Mouse (Mus musculus) heart, embryonic 14.5 days (tissue): ENCODE results near the gene Agtpbp1. TPM values are rescaled to one million over a fixed set of nuclear protein-coding genes. Genes with fewer than 3 reads are reported as not detected.

Experiments
- ATAC-seq: fragments of 200-750 bp; cut with Nextera tagmentation; 2 replicates; pipeline ENCODE4 v1.8.0; 2017; ENCODE audit warnings: low read depth, moderate TSS enrichment; ENCODE audit not compliant: insufficient number of reproducible peaks, insufficient read depth, low FRiP score
- H3K27ac ChIP-seq, 2 experiments: fragments of 200-500 bp in 1 of 2; fragments of 300-500 bp in 1 of 2; sonication (generic) in 1 of 2; replicated peaks in 1 of 2; 2 replicates each; pipeline ENCODE4 v1.5.1; 2012 to 2014; ENCODE audit warnings: low read depth in 2 of 2, low read length in 2 of 2, control low read depth in 1 of 2, mild to moderate bottlenecking in 1 of 2, mixed read lengths in 1 of 2; ENCODE audit not compliant: control insufficient read depth in 1 of 2, insufficient read depth in 1 of 2
- H3K27me3 ChIP-seq: fragments of 300-500 bp; sonication (generic); 2 replicates; pipeline ENCODE4 v1.6.1; 2014; ENCODE audit warnings: mild to moderate bottlenecking, low read length, control low read depth; ENCODE audit not compliant: control insufficient read depth, insufficient read depth
- H3K36me3 ChIP-seq: fragments of 300-500 bp; sonication (generic); 2 replicates; pipeline ENCODE4 v1.6.1; 2014; ENCODE audit warnings: mild to moderate bottlenecking, control low read depth, low read length, mixed read lengths; ENCODE audit not compliant: control insufficient read depth, insufficient read depth
- H3K4me1 ChIP-seq, 2 experiments: fragments of 200-500 bp in 1 of 2; fragments of 300-500 bp in 1 of 2; sonication (generic) in 1 of 2; 2 replicates each; pipeline ENCODE4 v1.6.1; 2012 to 2014; ENCODE audit warnings: low read length in 2 of 2, control low read depth in 1 of 2, mixed read lengths in 1 of 2; ENCODE audit not compliant: control insufficient read depth in 2 of 2, insufficient read depth in 2 of 2
- H3K4me2 ChIP-seq: fragments of 300-500 bp; sonication (generic); 2 replicates; pipeline ENCODE4 v1.6.1; 2014; ENCODE audit warnings: mild to moderate bottlenecking, low read length
- H3K4me3 ChIP-seq, 2 experiments: fragments of 200-500 bp in 1 of 2; fragments of 300-500 bp in 1 of 2; sonication (generic) in 1 of 2; 2 replicates each; pipeline ENCODE4 v1.5.1; 2012 to 2014; ENCODE audit warnings: low read length in 2 of 2, mild to moderate bottlenecking in 2 of 2, control low read depth in 1 of 2, low read depth in 1 of 2, moderate library complexity in 1 of 2; ENCODE audit not compliant: control insufficient read depth in 1 of 2, insufficient read depth in 1 of 2
- H3K9ac ChIP-seq: fragments of 300-500 bp; sonication (generic); 2 replicates; pipeline ENCODE4 v1.6.1; 2014; ENCODE audit warnings: mild to moderate bottlenecking, low read length
- H3K9me3 ChIP-seq: fragments of 300-500 bp; sonication (generic); 2 replicates; pipeline ENCODE4 v1.6.1; 2016; ENCODE audit warnings: low read length, control low read depth; ENCODE audit not compliant: control insufficient read depth
- WGBS: fragments of 180-500 bp; shearing (Covaris S2); extraction: QIAGEN DNeasy Blood & Tissue Kit; methylation state at CpG from one replicate; pipeline ENCODE4 v1.1.7; 2014; 5-methylcytosine and 5-hydroxymethylcytosine counted together
- polyA plus RNA-seq: library from polyadenylated mRNA; unstranded; fragments of >200 nt; fragmentation: Nextera tagmentation; extraction: Ambion mirVana; gene quantifications from 2 replicates; pipeline ENCODE4 v1.2.1, GENCODE M21; 2014

Gene Agtpbp1
- polyA plus RNA-seq, 1 experiment from 2014 or later = 15.1 TPM

GRCm38 (mm10) chr13:59557185-59557985 lies 27.6 kb downstream of the Agtpbp1 start:
- Histone ChIP-seq H3K36me3 (no peaks in the 10 kb centered on the region), H3K9ac (peak overlapping the region; percentile 85), H3K4me3 (peak overlapping the region; percentile 61 to 87), H3K27ac (peak overlapping the region in 1 of 2 experiments; percentile 39; a peak in 1 of 4 replicates), H3K27me3 (no peaks in the 10 kb centered on the region), H3K9me3 (no peaks in the 10 kb centered on the region), H3K4me2 (peak overlapping the region; percentile 96), H3K4me1 (peaks cover 4 to 11% of the 10 kb centered on the region in 2 experiments)
- under 1% methylated on average over 45 of the region's 73 CpGs for WGBS
- ATAC-seq = peak; percentile 87

- peak overlapping the region; percentile 61 to 87 for H3K4me3 ChIP-seq
- peak overlapping the region; percentile 96 for H3K4me2 ChIP-seq
- H3K9me3 ChIP-seq = no peaks in the 10 kb centered on the region
- ATAC-seq = peak; percentile 57
- WGBS = 1% methylated on average over 30 of the region's 45 CpGs
- peaks cover 4 to 11% of the 10 kb centered on the region in 2 experiments for H3K4me1 ChIP-seq
- H3K9ac ChIP-seq = peak overlapping the region; percentile 85
- peak overlapping the region in 1 of 2 experiments; percentile 39; a peak in 2 of 4 replicates for H3K27ac ChIP-seq
- no peaks in the 10 kb centered on the region for H3K36me3 ChIP-seq
- H3K27me3 ChIP-seq = no peaks in the 10 kb centered on the region
Observed at GRCm38 (mm10) chr13:59556670-59557069, 28.4 kb downstream of the Agtpbp1 start.

GRCm38 (mm10) chr13:59555613-59556192 lies 29.3 kb downstream of the Agtpbp1 start:
- no peak overlapping the region for H3K27ac ChIP-seq
- H3K9ac ChIP-seq = no peak overlapping the region; the same call in 1 of the 2 replicates
- no peaks in the 10 kb centered on the region for H3K9me3 ChIP-seq
- H3K4me1 ChIP-seq = peaks cover 4 to 11% of the 10 kb centered on the region in 2 experiments
- H3K36me3 ChIP-seq = no peaks in the 10 kb centered on the region
- H3K4me2 ChIP-seq = peak overlapping the region; percentile 96
- no peaks in the 10 kb centered on the region for H3K27me3 ChIP-seq
- ATAC-seq = no peak
- H3K4me3 ChIP-seq = peak overlapping the region in 1 of 2 experiments; percentile 87; a peak in 1 of 4 replicates
- WGBS = 81% methylated on average over 8 of the region's 8 CpGs

DNA sequence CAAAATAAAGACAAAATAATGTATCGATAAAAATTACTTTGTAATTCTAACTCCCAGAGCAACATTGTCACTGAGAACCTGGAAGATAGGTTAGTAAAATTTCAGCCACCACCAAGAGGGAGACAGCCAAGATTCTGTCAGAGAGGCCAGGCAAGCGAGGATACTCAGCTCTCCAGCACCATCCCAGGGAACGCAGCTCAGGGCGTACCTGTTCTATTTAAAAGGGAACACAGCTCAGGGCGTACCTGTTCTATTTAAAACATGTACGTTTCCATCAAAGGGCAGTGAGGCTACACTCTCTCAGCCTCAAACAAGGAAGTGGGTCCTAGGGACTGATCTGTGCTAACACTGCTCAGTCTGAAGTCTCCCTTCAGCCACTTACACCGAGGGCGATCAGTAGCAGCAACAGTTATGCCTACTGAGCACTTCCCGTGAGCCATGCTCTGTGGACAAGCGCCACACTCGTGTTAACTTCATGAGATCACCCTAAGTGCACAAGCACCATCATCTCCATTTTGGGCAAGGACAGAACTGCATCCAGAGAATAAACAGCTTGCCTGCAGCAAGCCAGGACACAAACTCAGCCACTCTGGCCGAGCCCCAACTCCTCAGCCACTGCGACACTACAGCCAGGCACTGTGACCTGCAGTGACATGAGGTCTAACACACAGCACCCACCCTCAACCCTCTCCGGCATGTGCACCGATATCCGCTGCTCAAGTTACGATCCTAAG lies 30.1 kb downstream of the Agtpbp1 start:
- Histone ChIP-seq H3K4me3 (no peak overlapping the region), H3K27ac (no peak overlapping the region), H3K9ac (peak overlapping the region; percentile 25; the same call in 1 of the 2 replicates), H3K4me2 (0 out of 2 replicates have a peak overlapping the region, but pooled peaks have one; percentile 96), H3K4me1 (peaks cover 4 to 11% of the 10 kb centered on the region in 2 experiments), H3K27me3 (no peaks in the 10 kb centered on the region), H3K9me3 (no peaks in the 10 kb centered on the region), H3K36me3 (no peaks in the 10 kb centered on the region)
- ATAC-seq = no peak
- WGBS = 69% methylated on average over 17 of the region's 17 CpGs

- ATAC-seq = no peak
- 71% methylated on average over 2 of the region's 2 CpGs for WGBS
- no peak overlapping the region for H3K27ac ChIP-seq
- no peak overlapping the region for H3K4me2 ChIP-seq
- no peak overlapping the region for H3K4me3 ChIP-seq
- H3K36me3 ChIP-seq = no peaks in the 10 kb centered on the region
- H3K9me3 ChIP-seq = no peaks in the 10 kb centered on the region
- H3K4me1 ChIP-seq = peaks cover 8 to 23% of the 10 kb centered on the region in 2 experiments
- no peaks in the 10 kb centered on the region for H3K27me3 ChIP-seq
- H3K9ac ChIP-seq = no peak overlapping the region
Observed at GRCm38 (mm10) chr13:59552751-59553150, 32.3 kb downstream of the Agtpbp1 start.

- WGBS = 93% methylated on average over 5 of the region's 5 CpGs
- no peak overlapping the region for H3K4me3 ChIP-seq
- no peak overlapping the region for H3K9ac ChIP-seq
- no peak for ATAC-seq
- no peaks in the 10 kb centered on the region for H3K9me3 ChIP-seq
- H3K4me2 ChIP-seq = no peak overlapping the region
- no peaks in the 10 kb centered on the region for H3K27me3 ChIP-seq
- no peaks in the 10 kb centered on the region for H3K36me3 ChIP-seq
- H3K27ac ChIP-seq = no peak overlapping the region
- peaks cover 11 to 24% of the 10 kb centered on the region in 2 experiments for H3K4me1 ChIP-seq
Observed at GRCm38 (mm10) chr13:59552286-59552685, 32.7 kb downstream of the Agtpbp1 start.

DNA sequence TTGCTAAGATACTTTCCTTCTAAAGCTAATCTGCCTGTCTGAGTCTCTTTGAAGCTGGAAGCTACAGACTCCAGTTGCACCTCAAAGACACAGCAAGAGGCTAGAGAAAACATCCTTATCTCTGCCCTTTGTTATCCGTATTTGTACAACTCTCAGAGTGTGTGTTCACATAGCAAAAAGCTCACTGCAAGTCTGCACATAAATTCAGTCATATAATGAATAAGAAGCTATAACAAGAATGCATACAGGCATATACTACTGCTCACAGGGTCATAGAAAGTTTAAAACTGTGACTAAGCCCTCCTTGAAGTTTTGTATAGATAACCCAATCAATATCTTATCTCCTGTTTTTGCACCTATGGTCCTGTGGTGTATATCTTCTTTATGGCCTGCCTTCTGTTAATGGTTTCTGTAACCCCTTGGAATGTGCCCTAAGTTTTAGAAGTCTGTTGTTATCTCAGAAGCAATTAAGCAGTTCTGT lies 35.7 kb downstream of the Agtpbp1 start:
- Histone ChIP-seq H3K4me2 (no peak overlapping the region), H3K27ac (no peak overlapping the region), H3K27me3 (no peaks in the 10 kb centered on the region), H3K36me3 (no peaks in the 10 kb centered on the region), H3K4me1 (peaks cover 22 to 30% of the 10 kb centered on the region in 2 experiments), H3K9ac (no peak overlapping the region), H3K4me3 (no peak overlapping the region), H3K9me3 (no peaks in the 10 kb centered on the region)
- 16% methylated on average over 1 of the region's 1 CpGs for WGBS
- ATAC-seq = no peak
